Mouse (Mus musculus): ENCODE measurements around the gene Utp4. TPM values are rescaled to one million over a fixed set of nuclear protein-coding genes. Genes with fewer than 3 reads are reported as not detected.

Gene Utp4
- total RNA-seq, 2 experiments from 2014 or later, result 11.5 to 13.9 TPM

- peak; percentile 56 for ATAC-seq (ENCODE audit: poor library complexity, severe bottlenecking)
Observed at GRCm38 (mm10) chr8:106935899-106936477, 42.6 kb downstream of the Utp4 start.

GRCm38 (mm10) chr8:106936478-106937051 is 43.1 kb downstream of the Utp4 start:
- peak; percentile 37 for ATAC-seq (ENCODE audit: poor library complexity, severe bottlenecking)

- ATAC-seq (ENCODE audit: poor library complexity, severe bottlenecking), result no peak
Observed at GRCm38 (mm10) chr8:106937081-106937800, 43.8 kb downstream of the Utp4 start.

GRCm38 (mm10) chr8:106941806-106942205 is 48.4 kb downstream of the Utp4 start:
- ATAC-seq (ENCODE audit: poor library complexity, severe bottlenecking), result no peak

GRCm38 (mm10) chr8:106943874-106944418 is 50.5 kb downstream of the Utp4 start:
- no peak for ATAC-seq (ENCODE audit: poor library complexity, severe bottlenecking)

GRCm38 (mm10) chr8:106944756-106945155 is 51.3 kb downstream of the Utp4 start:
- ATAC-seq (ENCODE audit: poor library complexity, severe bottlenecking), result no peak

- no peak for ATAC-seq (ENCODE audit: poor library complexity, severe bottlenecking)
Observed at GRCm38 (mm10) chr8:106948678-106949243, 55.3 kb downstream of the Utp4 start.

GRCm38 (mm10) chr8:106951707-106952106 is 58.3 kb downstream of the Utp4 start:
- ATAC-seq (ENCODE audit: poor library complexity, severe bottlenecking), result no peak

GRCm38 (mm10) chr8:106953571-106953970 is 60.1 kb downstream of the Utp4 start:
- ATAC-seq (ENCODE audit: poor library complexity, severe bottlenecking), result peak; percentile 78

GRCm38 (mm10) chr8:106957086-106957485 is 63.6 kb downstream of the Utp4 start:
- no peak for ATAC-seq (ENCODE audit: poor library complexity, severe bottlenecking)

- ATAC-seq (ENCODE audit: poor library complexity, severe bottlenecking), result peak; percentile 44
Observed at GRCm38 (mm10) chr8:106958212-106958611, 64.8 kb downstream of the Utp4 start.

GRCm38 (mm10) chr8:106959626-106960025 is 66.2 kb downstream of the Utp4 start:
- peak; percentile 96 for ATAC-seq (ENCODE audit: poor library complexity, severe bottlenecking)

- no peak for ATAC-seq (ENCODE audit: poor library complexity, severe bottlenecking)
Observed at GRCm38 (mm10) chr8:106962322-106962721, 68.9 kb downstream of the Utp4 start.

- no peak for ATAC-seq (ENCODE audit: poor library complexity, severe bottlenecking)
Observed at GRCm38 (mm10) chr8:106963365-106963764, 69.9 kb downstream of the Utp4 start.

GRCm38 (mm10) chr8:106964573-106964972 is 71.1 kb downstream of the Utp4 start:
- ATAC-seq (ENCODE audit: poor library complexity, severe bottlenecking), result peak; percentile 63

- ATAC-seq (ENCODE audit: poor library complexity, severe bottlenecking), result no peak
Observed at GRCm38 (mm10) chr8:106969964-106970363, 76.5 kb downstream of the Utp4 start.

- peak; percentile 34; the same call in 1 of the 2 replicates for ATAC-seq (ENCODE audit: poor library complexity, severe bottlenecking)
Observed at GRCm38 (mm10) chr8:106971916-106972315, 78.5 kb downstream of the Utp4 start.

Measured in megakaryocyte, adult 5-6 weeks (primary cell).